Mouse (Mus musculus) ES-Bruce4 (cell line): ENCODE measurements around the gene Pla2g4f. TPM values are rescaled to one million over a fixed set of nuclear protein-coding genes. Genes with fewer than 3 reads are reported as not detected.

ENCODE experiments used
- H3K27ac ChIP-seq: 2 replicates; pipeline ENCODE4 v1.5.1; 2012; ENCODE audit warnings: low read length, inconsistent platforms; ENCODE audit not compliant: insufficient read depth
- H3K27me3 ChIP-seq: 2 replicates; pipeline ENCODE4 v1.6.1; 2012; ENCODE audit warnings: mild to moderate bottlenecking, low read length, inconsistent platforms; ENCODE audit not compliant: control insufficient read depth, poor library complexity, insufficient read depth, severe bottlenecking
- H3K36me3 ChIP-seq: 2 replicates; pipeline ENCODE4 v1.6.1; 2012; ENCODE audit warnings: inconsistent platforms, mild to moderate bottlenecking, low read length, moderate library complexity; ENCODE audit not compliant: control insufficient read depth, poor library complexity, insufficient read depth, severe bottlenecking
- H3K4me1 ChIP-seq: one replicate; pipeline ENCODE4 v1.8.1; 2011; ENCODE audit warnings: low read length; ENCODE audit not compliant: control insufficient read depth, insufficient read depth
- H3K4me3 ChIP-seq: 2 replicates; pipeline ENCODE4 v1.5.1; 2011; ENCODE audit warnings: low read depth, mild to moderate bottlenecking, low read length
- H3K9ac ChIP-seq: 2 replicates; pipeline ENCODE4 v1.6.1; 2012; ENCODE audit warnings: low read depth, mild to moderate bottlenecking, inconsistent platforms; ENCODE audit not compliant: poor library complexity, severe bottlenecking
- H3K9me3 ChIP-seq: replicated peaks from 2 replicates; pipeline ENCODE4 v1.6.1; 2012; ENCODE audit warnings: mild to moderate bottlenecking, low read length, inconsistent platforms; ENCODE audit not compliant: control insufficient read depth, poor library complexity, insufficient read depth, severe bottlenecking
- CTCF ChIP-seq: IDR thresholded peaks from one replicate; pipeline ENCODE4 v1.8.1; 2011; ENCODE audit warnings: low read depth, low read length
- EP300 ChIP-seq: IDR thresholded peaks from 2 replicates; pipeline ENCODE4 v1.6.1; 2011; ENCODE audit warnings: low read depth, low read length; ENCODE audit not compliant: insufficient read depth
- POLR2A ChIP-seq: IDR thresholded peaks from one replicate; pipeline ENCODE4 v1.8.1; 2011; ENCODE audit warnings: low read length; ENCODE audit not compliant: insufficient read depth
- polyA plus RNA-seq: library from polyadenylated mRNA; stranded (reverse); fragments of >200 nt; gene quantifications from 2 replicates; pipeline ENCODE4 v1.2.4, GENCODE M21; 2011; ENCODE audit warnings: low read depth; ENCODE audit not compliant: missing spikeins, insufficient read depth, insufficient read length

The Pla2g4f gene
- polyA plus RNA-seq, 1 experiment = 0.39 TPM

GRCm38 (mm10) chr2:120252644-120253043 lies 61.3 kb downstream of the Pla2g4f start:
- no peaks in the 10 kb centered on the region for H3K36me3 ChIP-seq
- no peaks in the 10 kb centered on the region for H3K4me1 ChIP-seq
- H3K27ac ChIP-seq = no peak overlapping the region
- H3K9ac ChIP-seq = no peak overlapping the region
- H3K9me3 ChIP-seq = peaks cover 4% of the 10 kb centered on the region
- H3K4me3 ChIP-seq = no peak overlapping the region
- TF ChIP-seq CTCF (no peak), EP300 (no peak), POLR2A (no peak)
- H3K27me3 ChIP-seq = no peaks in the 10 kb centered on the region

Other genes with a start within 250 kb of the Pla2g4f start
- gene Ehd4, start 159.6 kb downstream of the Pla2g4f start, polyA plus RNA-seq = 24.2 and 24.4 TPM in 2 replicates
- not detected in 2 replicates for gene Pla2g4e, start 68.8 kb downstream of the Pla2g4f start, polyA plus RNA-seq
- not detected in 2 replicates for gene Pla2g4d, start 25.0 kb downstream of the Pla2g4f start, polyA plus RNA-seq
- 32.5 and 40.9 TPM in 2 replicates for gene Vps39, start 39.0 kb upstream of the Pla2g4f start, polyA plus RNA-seq
- gene Ganc, start 89.7 kb upstream of the Pla2g4f start, polyA plus RNA-seq = 8.4 and 9.6 TPM in 2 replicates
- gene Tmem87a, start 89.9 kb upstream of the Pla2g4f start, polyA plus RNA-seq = 47.5 and 47.6 TPM in 2 replicates
- gene Capn3, start 141.9 kb upstream of the Pla2g4f start, polyA plus RNA-seq = not detected in 2 replicates
- gene Zfp106, start 249.7 kb upstream of the Pla2g4f start, polyA plus RNA-seq = 275 and 287 TPM in 2 replicates